14 mouse cellular contexts compared by ENCODE assay signal in the genomic region with DNA sequence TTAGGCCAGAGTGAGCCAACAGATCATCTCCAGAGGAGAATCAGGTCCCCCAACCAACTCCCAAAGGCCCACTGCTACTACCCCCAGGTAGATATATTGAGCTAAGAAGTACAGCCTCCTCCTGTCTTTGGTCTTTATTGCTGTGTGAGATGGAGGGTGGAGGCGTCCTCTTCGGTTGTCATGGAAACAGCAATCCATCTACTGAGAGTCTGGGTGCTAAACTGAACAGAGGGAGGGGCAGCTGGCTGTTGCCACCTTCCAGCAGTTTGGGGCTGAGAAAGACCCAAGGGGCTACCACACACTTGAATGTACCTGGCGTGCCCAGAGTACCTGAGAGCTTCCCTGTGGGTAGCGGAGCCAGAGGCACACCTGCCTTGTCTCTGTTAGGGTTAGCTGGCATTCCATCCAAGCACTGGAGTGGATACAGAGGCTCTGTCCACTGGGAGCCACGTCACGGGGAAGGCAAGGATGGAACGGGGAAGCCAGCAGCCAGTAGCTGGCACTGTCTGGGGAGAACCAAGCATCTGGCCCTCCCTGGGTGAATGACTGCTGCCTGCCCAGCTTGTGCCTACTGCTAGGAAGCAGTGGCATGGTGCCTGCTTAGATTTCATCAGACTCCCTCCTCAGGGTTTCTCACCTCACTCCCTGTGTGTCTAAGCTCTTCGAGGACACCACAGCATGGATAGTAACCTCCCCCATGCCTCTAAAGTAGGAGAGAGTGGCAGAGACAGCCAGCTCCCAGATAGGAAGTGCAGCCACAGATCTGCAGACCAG. TPM values are rescaled to one million over a fixed set of nuclear protein-coding genes. Genes with fewer than 3 reads are reported as not detected.
DNase-seq lines count a peak whose midpoint lies in the region; ATAC-seq lines count a peak whose summit lies in the region.
"Had no signal": no experiment of that assay in that cellular context is flagged by ENCODE, and none has a peak within 500 bp of the region (broad histone marks: within the 10 kb centered on the region; RNA-seq: fewer than 3 reads in every experiment).

No protein-coding gene starts in this region.

- no peak overlapping the region for H3K4me2 ChIP-seq in liver, embryonic 12.5 days

- H3K27me3 ChIP-seq in liver, embryonic 12.5 days (replicated peaks) = 0 out of 2 replicates have a peak, but pooled peaks cover 7% of the 10 kb centered on the region

- H3K4me3 ChIP-seq in liver, embryonic 12.5 days = no peak overlapping the region

- no peaks in the 10 kb centered on the region for H3K9me3 ChIP-seq in liver, embryonic 12.5 days (replicated peaks)

- ATAC-seq in liver, embryonic 12.5 days = no peak

- DNase-seq in left cerebral cortex, adult 11 months (ENCODE audit: low spot score) = peak; percentile 69
- DNase-seq in left cerebral cortex, postnatal 4 days = no peak
- DNase-seq in frontal cortex, postnatal 36 days (ENCODE audit: low spot score in 2 of 2) = peak; percentile 76 to 87
- peak; percentile 73 to 80 for DNase-seq in left cerebral cortex, postnatal 36 days (ENCODE audit: low spot score in 2 of 2)
- peak; percentile 68 for DNase-seq in right cerebral cortex, postnatal 25 days
- DNase-seq in heart, postnatal 10 days = no peak
- no peak for DNase-seq in adrenal gland, postnatal 14 days
- DNase-seq: adrenal gland, postnatal 36 days; heart, postnatal 4 days; thymus, postnatal 36 days had no signal

- H3K9ac ChIP-seq in liver, embryonic 12.5 days = no peak overlapping the region

- H3K36me3 ChIP-seq in liver, embryonic 12.5 days = no peaks in the 10 kb centered on the region

- H3K4me1 ChIP-seq in liver, embryonic 12.5 days = peaks cover 18% of the 10 kb centered on the region

- WGBS in liver, embryonic 12.5 days (ENCODE audit: insufficient replicate concordance) = 64% methylated on average over 8 of the region's 8 CpGs

- H3K27ac ChIP-seq in liver, embryonic 12.5 days = no peak overlapping the region

- intact Hi-C loops in left cerebral cortex, postnatal 4 days (cut with DNase I) = no loop called here
- intact Hi-C loops in left cerebral cortex, postnatal 36 days (cut with DNase I) = loop anchor here (5.0 kb wide), 1 partner anchor 40 kb away; a partner anchor contains a TSS
- intact Hi-C loops in heart, postnatal 10 days (cut with DNase I) = no loop called here

RNA-seq across cellular contexts. Expression of a gene that starts 25.3 kb away (rescaled TPM):
- under 1 TPM; 0.70 to 0.81 TPM for total RNA-seq in left cerebral cortex, postnatal 4 days (2021)
- total RNA-seq in left cerebral cortex, postnatal 36 days (2021) = under 1 TPM; 0.32 to 0.35 TPM
- 0.08 TPM in 1 of 2 replicates, not detected in the other for polyA plus RNA-seq in liver, embryonic 12.5 days (2016; fragmentation: Nextera tagmentation; extraction: Ambion mirVana)
- not detected for total RNA-seq in heart, postnatal 10 days (2021)
- total RNA-seq in adrenal gland, postnatal 14 days (2021) = 0.52 and 0.53 TPM in 2 replicates
- total RNA-seq: common myeloid progenitor, adult 5-6 weeks; gastrocnemius, adult 8-10 months; heart, postnatal 4 days had no signal
- polyA plus RNA-seq: limb, embryonic 11.5 days had no signal

RNA-seq across cellular contexts. Expression of a gene that starts 29.8 kb away (rescaled TPM):
- total RNA-seq in left cerebral cortex, postnatal 4 days (2021) = 10 to 100 TPM; 35.5 to 36.1 TPM
- 10 to 100 TPM; 29.0 to 38.5 TPM for total RNA-seq in left cerebral cortex, postnatal 36 days (2021)
- polyA plus RNA-seq in liver, embryonic 12.5 days (2016; fragmentation: Nextera tagmentation; extraction: Ambion mirVana) = 3.4 and 4.1 TPM in 2 replicates
- total RNA-seq in heart, postnatal 10 days (2021) = 1 to 10 TPM; 1.6 to 1.8 TPM
- 9.7 and 13.7 TPM in 2 replicates for total RNA-seq in adrenal gland, postnatal 14 days (2021)

RNA-seq across cellular contexts. Expression of a gene that starts 40.1 kb away (rescaled TPM):
- 100 to 1,000 TPM; 134 to 150 TPM for total RNA-seq in left cerebral cortex, postnatal 4 days (2021)
- total RNA-seq in left cerebral cortex, postnatal 36 days (2021) = 100 to 1,000 TPM; 120 to 122 TPM
- 9.0 and 9.6 TPM in 2 replicates for polyA plus RNA-seq in liver, embryonic 12.5 days (2016; fragmentation: Nextera tagmentation; extraction: Ambion mirVana)
- total RNA-seq in heart, postnatal 10 days (2021) = 1 to 10 TPM; 1.3 to 1.5 TPM
- total RNA-seq in adrenal gland, postnatal 14 days (2021) = 2.5 and 3.2 TPM in 2 replicates

RNA-seq across cellular contexts. Expression of a gene that starts 53.3 kb away (rescaled TPM):
- 10 to 100 TPM; 91.0 to 94.5 TPM for total RNA-seq in left cerebral cortex, postnatal 4 days (2021)
- total RNA-seq in left cerebral cortex, postnatal 36 days (2021) = 100 to 1,000 TPM in 1 of 2 experiments, 10 to 100 TPM in 1; 89.8 to 116 TPM
- 2.2 and 2.4 TPM in 2 replicates for polyA plus RNA-seq in liver, embryonic 12.5 days (2016; fragmentation: Nextera tagmentation; extraction: Ambion mirVana)
- 10 to 100 TPM; 11.1 to 11.7 TPM for total RNA-seq in heart, postnatal 10 days (2021)
- total RNA-seq in adrenal gland, postnatal 14 days (2021) = 26.3 and 27.1 TPM in 2 replicates

Comparison
In these comparisons a context has a peak if more than half of its experiments do, and no peak if none do; other contexts are left out.
1. DNase-seq: peak in left cerebral cortex, adult 11 months (single experiment), frontal cortex, postnatal 36 days (2 of 2), left cerebral cortex, postnatal 36 days (2 of 2) and right cerebral cortex, postnatal 25 days (single experiment); none in left cerebral cortex, postnatal 4 days (single experiment), heart, postnatal 10 days (0 of 2) and adrenal gland, postnatal 14 days (single experiment).
2. RNA of a gene that starts 40.1 kb away (total RNA-seq): 134 to 150 TPM in left cerebral cortex, postnatal 4 days and 120 to 122 TPM in left cerebral cortex, postnatal 36 days; 2.5 to 3.2 TPM in adrenal gland, postnatal 14 days and 1.3 to 1.5 TPM in heart, postnatal 10 days; every median in the first group is over 10 times any median in the second.